ENCODE assay signal across 16 mouse cellular contexts in the genomic region with DNA sequence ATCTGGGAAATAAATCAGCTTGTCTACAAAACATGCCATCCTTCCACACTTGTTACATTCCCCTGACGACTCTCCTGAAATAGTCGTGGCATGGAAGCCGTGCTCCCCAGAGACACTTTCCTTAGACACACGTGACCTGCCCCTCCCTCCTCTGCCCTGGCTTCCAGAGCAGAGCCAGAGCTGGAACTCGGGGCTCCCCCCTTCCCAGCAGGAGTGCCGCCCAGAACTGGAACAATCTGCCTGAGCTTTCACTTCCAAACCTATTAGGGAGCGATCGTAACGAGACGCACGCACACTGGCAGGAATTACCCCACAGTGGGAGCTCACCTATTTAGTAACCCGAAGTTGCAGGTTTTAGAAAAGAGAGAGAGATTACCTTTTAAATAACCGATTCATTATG.
A peak's percentile ranks its signal among the peaks of the same experiment; 100 is the strongest.
DNase-seq lines count a peak whose midpoint lies in the region.
"Had no signal": no experiment of that assay in that cellular context is flagged by ENCODE, and none has a peak within 500 bp of the region (broad histone marks: within the 10 kb centered on the region; RNA-seq: fewer than 3 reads in every experiment).

No protein-coding gene starts in this region.

- intact Hi-C loops in gastrocnemius, postnatal 14 days (cut with DNase I; ENCODE audit: low total_unique reads), result no loop called here

- DNase-seq in adrenal gland, postnatal 10 days, result peak; percentile 18
- no peak for DNase-seq in adrenal gland, adult 18-20 months (ENCODE audit: low spot score in 2 of 2)
- DNase-seq in gastrocnemius, adult 18-20 months (ENCODE audit: low spot score), result peak; percentile 38
- DNase-seq in gastrocnemius, postnatal 14 days, result no peak
- peak; percentile 25 for DNase-seq in lung, postnatal 14 days
- DNase-seq in lung, postnatal 36 days, result no peak
- peak; percentile 34 for DNase-seq in retina, postnatal 1 day
- DNase-seq in spleen, postnatal 4 days (ENCODE audit: low spot score in 2 of 2), result no peak
- DNase-seq: adrenal gland, postnatal 25 days; cerebellum, adult 18-20 months; cerebellum, postnatal 36 days; heart, postnatal 14 days; kidney, postnatal 36 days; liver, postnatal 0 days; right cerebral cortex, postnatal 25 days; thymus, adult 2 months had no signal

Comparison
In these comparisons a context has a peak if more than half of its experiments do, and no peak if none do; other contexts are left out.
1. DNase-seq: peak in adrenal gland, postnatal 10 days (single experiment), gastrocnemius, adult 18-20 months (single experiment), lung, postnatal 14 days (single experiment) and retina, postnatal 1 day (single experiment); none in adrenal gland, adult 18-20 months (0 of 2), gastrocnemius, postnatal 14 days (single experiment), lung, postnatal 36 days (single experiment) and spleen, postnatal 4 days (0 of 2).